Mouse (Mus musculus) midbrain, embryonic 15.5 days (tissue): ENCODE results near the gene Phf21b. TPM values are rescaled to one million over a fixed set of nuclear protein-coding genes. Genes with fewer than 3 reads are reported as not detected.

ENCODE experiments used
- ATAC-seq: fragments of 200-750 bp; cut with Nextera tagmentation; replicated peaks from 2 replicates; pipeline ENCODE4 v1.8.0; 2017; ENCODE audit warnings: moderate TSS enrichment
- H3K27ac ChIP-seq: fragments of 300-500 bp; sonication (generic); 2 replicates; pipeline ENCODE4 v1.5.1; 2015; ENCODE audit warnings: mild to moderate bottlenecking, inconsistent platforms
- H3K27me3 ChIP-seq: fragments of 300-500 bp; sonication (generic); replicated peaks from 2 replicates; pipeline ENCODE4 v1.6.1; 2015; ENCODE audit warnings: inconsistent platforms
- H3K36me3 ChIP-seq: fragments of 300-500 bp; sonication (generic); replicated peaks from 2 replicates; pipeline ENCODE4 v1.6.1; 2015; ENCODE audit warnings: inconsistent platforms
- H3K4me1 ChIP-seq: fragments of 300-500 bp; sonication (generic); 2 replicates; pipeline ENCODE4 v1.6.1; 2015; ENCODE audit warnings: inconsistent platforms
- H3K4me2 ChIP-seq: fragments of 300-500 bp; sonication (generic); 2 replicates; pipeline ENCODE4 v1.6.1; 2015; ENCODE audit warnings: inconsistent platforms, mild to moderate bottlenecking, moderate library complexity
- H3K4me3 ChIP-seq: fragments of 300-500 bp; sonication (generic); 2 replicates; pipeline ENCODE4 v1.5.1; 2015; ENCODE audit warnings: mild to moderate bottlenecking, inconsistent platforms
- H3K9ac ChIP-seq: fragments of 300-500 bp; sonication (generic); 2 replicates; pipeline ENCODE4 v1.6.1; 2015; ENCODE audit warnings: mild to moderate bottlenecking, inconsistent platforms
- H3K9me3 ChIP-seq: fragments of 300-500 bp; sonication (generic); 2 replicates; pipeline ENCODE4 v1.6.1; 2016; ENCODE audit warnings: inconsistent platforms
- WGBS: fragments of 180-500 bp; shearing (Covaris S2); methylation state at CpG from one replicate; pipeline ENCODE4 v1.1.7; 2015; ENCODE audit warnings: mixed read lengths; 5-methylcytosine and 5-hydroxymethylcytosine counted together
- polyA plus RNA-seq: library from polyadenylated mRNA; unstranded; fragments of >200 nt; fragmentation: Nextera tagmentation; extraction: Ambion mirVana; gene quantifications from 2 replicates; pipeline ENCODE4 v1.2.1, GENCODE M21; 2015

Gene Phf21b
- polyA plus RNA-seq, 1 experiment from 2014 or later, result 6.0 TPM

DNA sequence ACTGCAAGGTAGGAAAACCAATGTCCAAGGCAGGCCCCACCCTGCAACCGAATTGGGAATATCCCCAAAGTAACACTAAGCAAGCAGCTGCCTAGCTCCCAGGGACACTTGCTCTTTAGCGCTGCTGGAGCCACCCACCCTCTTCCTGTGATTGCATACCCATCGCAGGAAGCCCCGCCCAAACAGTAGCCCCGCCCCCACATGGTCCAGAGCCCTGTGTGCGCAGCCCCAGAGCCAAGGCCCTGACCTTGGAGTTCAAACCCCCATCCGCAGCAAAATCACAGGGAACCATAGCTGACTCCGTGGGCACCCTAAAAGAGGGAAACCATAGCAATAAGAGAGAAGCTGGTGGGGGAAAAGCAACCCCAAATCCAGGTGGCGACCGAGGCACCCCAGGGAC is 89.2 kb downstream of the Phf21b start:
- WGBS, result 45% methylated on average over 10 of the region's 10 CpGs
- H3K27ac ChIP-seq, result no peak overlapping the region

GRCm38 (mm10) chr15:84763423-84763812 is 92.4 kb downstream of the Phf21b start:
- Histone ChIP-seq H3K27ac (no peak overlapping the region), H3K36me3 (no peaks in the 10 kb centered on the region), H3K9me3 (no peaks in the 10 kb centered on the region), H3K4me3 (no peak overlapping the region), H3K4me1 (peaks cover 19% of the 10 kb centered on the region), H3K9ac (no peak overlapping the region), H3K27me3 (no peaks in the 10 kb centered on the region), H3K4me2 (no peak overlapping the region)
- 18% methylated on average over 7 of the region's 7 CpGs for WGBS
- ATAC-seq, result no peak

More for the DNA sequence above, 89.2 kb downstream of the Phf21b start:
- no peaks in the 10 kb centered on the region for H3K27me3 ChIP-seq
- H3K4me3 ChIP-seq, result no peak overlapping the region
- H3K4me2 ChIP-seq, result no peak overlapping the region
- peaks cover 14% of the 10 kb centered on the region for H3K4me1 ChIP-seq
- H3K9ac ChIP-seq, result no peak overlapping the region
- no peaks in the 10 kb centered on the region for H3K9me3 ChIP-seq
- H3K36me3 ChIP-seq, result no peaks in the 10 kb centered on the region
- ATAC-seq, result no peak

DNA sequence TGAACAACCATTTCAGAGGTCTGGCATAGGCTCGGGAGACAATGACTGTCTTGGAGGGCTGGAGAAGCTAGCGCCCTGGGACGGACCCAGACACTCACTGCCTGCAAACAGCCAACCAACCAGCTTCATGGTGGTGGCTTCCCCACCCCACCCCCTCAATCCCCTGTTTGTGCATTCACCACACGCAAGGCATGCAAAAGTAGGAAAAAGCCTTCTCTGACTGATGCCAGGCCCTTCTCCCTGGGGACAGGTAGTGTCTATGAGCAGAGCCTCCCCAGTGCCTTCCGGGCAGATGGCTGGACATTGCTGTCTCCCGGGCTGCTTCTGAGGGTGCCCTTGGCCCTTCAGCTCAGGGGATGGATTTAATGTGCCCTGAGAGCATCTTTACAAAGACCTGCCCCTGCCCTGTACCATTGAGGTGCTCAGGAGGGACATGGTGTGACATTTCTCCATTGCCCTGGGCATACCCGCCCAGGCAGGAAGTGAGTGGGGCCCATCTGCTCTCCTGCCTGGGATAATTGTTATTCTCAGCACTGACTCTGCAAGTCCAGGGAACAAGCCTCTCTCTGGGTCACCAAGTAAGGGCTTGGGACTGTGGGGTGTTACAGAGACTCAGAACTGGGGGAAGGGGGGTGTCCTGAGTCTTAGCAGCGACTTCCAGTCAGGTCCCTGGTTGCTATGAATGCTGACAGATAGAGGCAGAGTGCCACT is 93.0 kb downstream of the Phf21b start:
- peaks cover 19% of the 10 kb centered on the region for H3K4me1 ChIP-seq
- H3K27me3 ChIP-seq, result peaks cover 5% of the 10 kb centered on the region; the same call in 1 of the 2 replicates
- 0 out of 2 replicates have a peak, but pooled peaks have one; percentile 37 for ATAC-seq
- no peaks in the 10 kb centered on the region for H3K36me3 ChIP-seq
- H3K4me3 ChIP-seq, result no peak overlapping the region
- no peak overlapping the region for H3K9ac ChIP-seq
- WGBS, result 46% methylated on average over 8 of the region's 8 CpGs
- no peaks in the 10 kb centered on the region for H3K9me3 ChIP-seq
- H3K27ac ChIP-seq, result no peak overlapping the region
- H3K4me2 ChIP-seq, result no peak overlapping the region

DNA sequence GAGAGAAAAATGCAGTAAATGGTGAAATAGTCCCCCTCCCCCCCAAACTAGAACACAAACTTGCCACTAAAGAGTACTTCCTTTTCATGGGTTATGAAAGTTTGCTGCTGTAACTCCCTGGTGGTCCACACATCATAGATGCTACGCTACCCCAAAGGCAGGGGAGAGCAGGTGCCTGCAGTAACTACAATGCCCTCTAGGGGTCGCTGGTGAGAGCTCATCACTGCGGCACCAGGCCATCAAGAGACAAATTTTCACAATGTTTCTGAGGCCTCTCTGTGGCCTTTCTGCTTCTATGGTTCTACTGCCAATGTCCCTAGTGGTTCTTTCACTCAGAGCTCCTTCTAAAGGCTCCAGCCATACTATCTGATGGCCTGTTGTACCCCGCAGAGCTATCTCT is 97.4 kb downstream of the Phf21b start:
- H3K36me3 ChIP-seq, result no peaks in the 10 kb centered on the region
- no peaks in the 10 kb centered on the region for H3K9me3 ChIP-seq
- H3K27me3 ChIP-seq, result peaks cover 18% of the 10 kb centered on the region; the same call in 1 of the 2 replicates
- H3K4me2 ChIP-seq, result no peak overlapping the region
- no peak for ATAC-seq
- no peak overlapping the region for H3K9ac ChIP-seq
- no peak overlapping the region for H3K27ac ChIP-seq
- 30% methylated on average over 4 of the region's 4 CpGs for WGBS
- no peak overlapping the region for H3K4me3 ChIP-seq
- peaks cover 38% of the 10 kb centered on the region for H3K4me1 ChIP-seq

DNA sequence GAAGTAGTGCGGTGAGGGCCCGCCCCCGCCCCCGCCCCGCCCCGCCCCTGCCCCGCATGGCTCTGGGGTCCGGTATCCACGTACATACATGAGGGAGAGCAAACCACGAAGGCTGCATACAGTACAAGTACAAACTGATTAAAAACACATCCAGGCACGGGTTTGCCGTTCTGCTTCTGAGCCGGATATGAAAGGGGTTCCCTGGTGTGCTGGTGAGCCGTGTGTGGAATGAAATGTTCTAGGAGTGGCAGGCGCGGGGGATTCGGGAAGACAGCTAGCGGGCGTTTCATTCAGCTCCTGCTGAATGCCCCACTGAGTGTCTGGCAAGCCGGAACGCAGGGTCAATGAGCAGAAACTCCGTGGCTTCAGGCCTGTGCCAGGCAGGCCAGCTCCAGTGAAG is 99.4 kb downstream of the Phf21b start:
- Histone ChIP-seq H3K27me3 (peaks cover 18% of the 10 kb centered on the region; the same call in 1 of the 2 replicates), H3K4me2 (peak overlapping the region; percentile 65), H3K9me3 (no peaks in the 10 kb centered on the region), H3K36me3 (no peaks in the 10 kb centered on the region), H3K4me1 (peaks cover 26% of the 10 kb centered on the region), H3K4me3 (peak overlapping the region; percentile 32), H3K9ac (peak overlapping the region; percentile 19; the same call in 1 of the 2 replicates), H3K27ac (peak overlapping the region; percentile 26)
- peak; percentile 62 for ATAC-seq
- under 1% methylated on average over 22 of the region's 22 CpGs for WGBS

GRCm38 (mm10) chr15:84754987-84755386 is 100.9 kb downstream of the Phf21b start:
- H3K4me1 ChIP-seq, result peaks cover 22% of the 10 kb centered on the region
- ATAC-seq, result 0 out of 2 replicates have a peak, but pooled peaks have one; percentile 34
- 12% methylated on average over 3 of the region's 3 CpGs for WGBS

DNA sequence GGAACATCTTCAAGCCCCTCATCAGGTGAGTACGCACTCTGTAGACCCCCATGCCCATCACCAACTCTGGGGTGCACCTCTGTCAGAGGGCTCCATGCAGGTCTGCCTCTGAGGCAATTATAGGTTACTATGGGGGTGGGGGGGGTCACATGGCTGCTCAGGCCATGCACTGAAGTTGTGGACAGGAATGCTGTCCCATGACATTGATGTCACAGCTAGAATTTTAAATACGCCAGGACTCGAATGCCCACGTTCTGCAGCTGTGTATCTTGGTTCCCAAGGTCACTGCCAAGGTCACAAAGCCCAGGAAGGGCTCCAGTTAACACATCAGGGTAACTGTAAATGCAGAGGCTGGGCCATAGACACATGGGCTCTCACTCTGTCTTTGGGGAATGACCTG is 110.0 kb downstream of the Phf21b start:
- Histone ChIP-seq H3K27me3 (no peaks in the 10 kb centered on the region), H3K4me2 (no peak overlapping the region), H3K27ac (no peak overlapping the region), H3K4me3 (no peak overlapping the region), H3K4me1 (no peaks in the 10 kb centered on the region), H3K9ac (no peak overlapping the region), H3K9me3 (no peaks in the 10 kb centered on the region), H3K36me3 (no peaks in the 10 kb centered on the region)
- 93% methylated on average over 4 of the region's 4 CpGs for WGBS
- no peak for ATAC-seq

More at GRCm38 (mm10) chr15:84754987-84755386, 100.9 kb downstream of the Phf21b start:
- Histone ChIP-seq H3K4me2 (no peak overlapping the region), H3K9me3 (no peaks in the 10 kb centered on the region), H3K36me3 (no peaks in the 10 kb centered on the region), H3K27me3 (peaks cover 18% of the 10 kb centered on the region; the same call in 1 of the 2 replicates), H3K4me3 (no peak overlapping the region), H3K9ac (no peak overlapping the region), H3K27ac (no peak overlapping the region)

- H3K9ac ChIP-seq, result no peak overlapping the region
- ATAC-seq, result no peak
- WGBS, result 21% methylated on average over 2 of the region's 2 CpGs
- no peaks in the 10 kb centered on the region for H3K4me1 ChIP-seq
- no peaks in the 10 kb centered on the region for H3K27me3 ChIP-seq
- H3K4me2 ChIP-seq, result no peak overlapping the region
- H3K27ac ChIP-seq, result no peak overlapping the region
- no peaks in the 10 kb centered on the region for H3K36me3 ChIP-seq
- H3K4me3 ChIP-seq, result no peak overlapping the region
- no peaks in the 10 kb centered on the region for H3K9me3 ChIP-seq
These were observed 111.5 kb downstream of the Phf21b start for GRCm38 (mm10) chr15:84744308-84744707.

DNA sequence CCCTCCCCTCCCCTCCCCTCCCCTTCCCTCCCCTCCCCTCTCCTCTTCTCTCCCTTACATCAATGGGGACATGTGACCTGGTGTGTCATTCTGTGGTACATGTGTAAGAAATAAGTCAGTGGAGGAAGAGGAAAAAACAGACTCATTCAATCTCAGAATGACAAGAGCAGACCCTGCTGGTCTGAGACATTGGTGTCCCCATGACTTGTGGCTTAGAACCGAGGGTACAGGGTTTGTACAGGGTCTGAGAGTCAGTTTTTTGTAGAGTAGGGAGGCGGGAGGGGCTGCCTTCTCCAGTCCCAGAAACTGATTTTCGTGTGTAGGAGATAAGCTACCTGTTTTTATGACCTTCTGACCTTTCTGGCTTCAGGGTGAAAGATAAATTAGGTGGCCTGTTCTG is 112.5 kb downstream of the Phf21b start:
- Histone ChIP-seq H3K36me3 (no peaks in the 10 kb centered on the region), H3K4me2 (no peak overlapping the region), H3K27me3 (no peaks in the 10 kb centered on the region), H3K27ac (no peak overlapping the region), H3K4me1 (no peaks in the 10 kb centered on the region), H3K4me3 (no peak overlapping the region), H3K9ac (no peak overlapping the region), H3K9me3 (no peaks in the 10 kb centered on the region)
- 23% methylated on average over 3 of the region's 3 CpGs for WGBS
- ATAC-seq, result no peak

GRCm38 (mm10) chr15:84741573-84741972 is 114.3 kb downstream of the Phf21b start:
- Histone ChIP-seq H3K9me3 (no peaks in the 10 kb centered on the region), H3K4me3 (no peak overlapping the region), H3K4me1 (peaks cover 5% of the 10 kb centered on the region), H3K27ac (no peak overlapping the region), H3K9ac (no peak overlapping the region), H3K27me3 (no peaks in the 10 kb centered on the region), H3K4me2 (no peak overlapping the region), H3K36me3 (no peaks in the 10 kb centered on the region)
- ATAC-seq, result no peak
- WGBS, result 88% methylated on average over 3 of the region's 3 CpGs

- H3K9me3 ChIP-seq, result no peaks in the 10 kb centered on the region
- no peak overlapping the region for H3K4me3 ChIP-seq
- no peak overlapping the region for H3K27ac ChIP-seq
- H3K9ac ChIP-seq, result no peak overlapping the region
- no peak for ATAC-seq
- 82% methylated on average over 7 of the region's 7 CpGs for WGBS
- no peaks in the 10 kb centered on the region for H3K36me3 ChIP-seq
- no peak overlapping the region for H3K4me2 ChIP-seq
- peaks cover 11% of the 10 kb centered on the region for H3K4me1 ChIP-seq
- no peaks in the 10 kb centered on the region for H3K27me3 ChIP-seq
These were observed 117.6 kb downstream of the Phf21b start for GRCm38 (mm10) chr15:84738246-84738645.

GRCm38 (mm10) chr15:84736994-84737346 is 118.9 kb downstream of the Phf21b start:
- Histone ChIP-seq H3K27ac (0 out of 2 replicates have a peak overlapping the region, but pooled peaks have one; percentile 68), H3K27me3 (no peaks in the 10 kb centered on the region), H3K4me3 (no peak overlapping the region), H3K4me2 (peak overlapping the region; percentile 12; the same call in 1 of the 2 replicates), H3K9me3 (no peaks in the 10 kb centered on the region), H3K36me3 (no peaks in the 10 kb centered on the region), H3K4me1 (peaks cover 11% of the 10 kb centered on the region), H3K9ac (no peak overlapping the region)
- 0 out of 2 replicates have a peak, but pooled peaks have one; percentile 20 for ATAC-seq
- WGBS, result 42% methylated on average over 2 of the region's 4 CpGs
